Mouse (Mus musculus) forebrain, embryonic 13.5 days (tissue): ENCODE data around the gene Lamtor4. TPM values are rescaled to one million over a fixed set of nuclear protein-coding genes. Genes with fewer than 3 reads are reported as not detected.
A peak's percentile ranks its signal among the peaks of the same experiment; 100 is the strongest.

Experiments
- ATAC-seq: fragments of 200-750 bp; cut with Nextera tagmentation; 2 replicates; pipeline ENCODE4 v1.8.0; 2017
- H3K27ac ChIP-seq: fragments of 300-500 bp; sonication (generic); 2 replicates; pipeline ENCODE4 v1.5.1; 2015; ENCODE audit warnings: inconsistent platforms, mild to moderate bottlenecking, moderate library complexity
- H3K27me3 ChIP-seq: fragments of 300-500 bp; sonication (generic); 2 replicates; pipeline ENCODE4 v1.6.1; 2015; ENCODE audit warnings: mild to moderate bottlenecking, inconsistent platforms
- H3K36me3 ChIP-seq: fragments of 300-500 bp; sonication (generic); 2 replicates; pipeline ENCODE4 v1.6.1; 2015; ENCODE audit warnings: mild to moderate bottlenecking, inconsistent platforms; ENCODE audit not compliant: poor library complexity, severe bottlenecking
- H3K4me1 ChIP-seq: fragments of 300-500 bp; sonication (generic); 2 replicates; pipeline ENCODE4 v1.6.1; 2015; ENCODE audit warnings: inconsistent platforms
- H3K4me2 ChIP-seq: fragments of 300-500 bp; sonication (generic); 2 replicates; pipeline ENCODE4 v1.6.1; 2015; ENCODE audit warnings: inconsistent platforms, mild to moderate bottlenecking, moderate library complexity
- H3K4me3 ChIP-seq: fragments of 300-500 bp; sonication (generic); 2 replicates; pipeline ENCODE4 v1.5.1; 2015; ENCODE audit warnings: mild to moderate bottlenecking, inconsistent platforms
- H3K9ac ChIP-seq: fragments of 300-500 bp; sonication (generic); 2 replicates; pipeline ENCODE4 v1.6.1; 2015; ENCODE audit warnings: mild to moderate bottlenecking, inconsistent platforms
- H3K9me3 ChIP-seq: fragments of 300-500 bp; sonication (generic); replicated peaks from 2 replicates; pipeline ENCODE4 v1.6.1; 2016; ENCODE audit warnings: inconsistent platforms
- WGBS: fragments of 180-500 bp; shearing (Covaris S2); methylation state at CpG from one replicate; pipeline ENCODE4 v1.1.7; 2015; 5-methylcytosine and 5-hydroxymethylcytosine counted together
- polyA plus RNA-seq: library from polyadenylated mRNA; unstranded; fragments of >200 nt; fragmentation: Nextera tagmentation; extraction: Ambion mirVana; gene quantifications from 2 replicates; pipeline ENCODE4 v1.2.1, GENCODE M21; 2015

The Lamtor4 gene
- polyA plus RNA-seq, 1 experiment from 2014 or later = 67.4 TPM

DNA sequence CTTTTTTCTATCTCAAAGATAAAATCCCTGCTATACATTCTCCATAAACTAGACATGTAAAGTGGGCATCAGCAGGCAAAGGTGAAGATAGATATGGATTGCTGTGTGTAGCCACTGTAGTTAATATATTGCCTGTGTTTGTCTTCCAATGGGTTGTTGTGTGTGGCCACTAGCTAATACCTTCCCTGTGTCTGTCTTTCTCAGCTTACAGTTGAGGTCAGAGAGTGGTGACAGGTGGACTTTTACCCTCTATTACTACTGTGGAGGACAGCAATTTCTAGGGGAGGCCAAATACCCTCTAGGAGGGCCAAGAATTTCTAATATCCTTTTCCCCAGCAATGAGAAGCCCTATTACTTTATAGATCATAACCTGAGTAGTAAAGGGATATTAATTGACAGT is 21.1 kb upstream of the Lamtor4 start:
- no peak overlapping the region for H3K4me2 ChIP-seq
- no peaks in the 10 kb centered on the region for H3K36me3 ChIP-seq
- no peaks in the 10 kb centered on the region for H3K9me3 ChIP-seq
- H3K9ac ChIP-seq = no peak overlapping the region
- ATAC-seq = no peak
- no peaks in the 10 kb centered on the region for H3K4me1 ChIP-seq
- no peaks in the 10 kb centered on the region for H3K27me3 ChIP-seq
- no peak overlapping the region for H3K27ac ChIP-seq
- no peak overlapping the region for H3K4me3 ChIP-seq

DNA sequence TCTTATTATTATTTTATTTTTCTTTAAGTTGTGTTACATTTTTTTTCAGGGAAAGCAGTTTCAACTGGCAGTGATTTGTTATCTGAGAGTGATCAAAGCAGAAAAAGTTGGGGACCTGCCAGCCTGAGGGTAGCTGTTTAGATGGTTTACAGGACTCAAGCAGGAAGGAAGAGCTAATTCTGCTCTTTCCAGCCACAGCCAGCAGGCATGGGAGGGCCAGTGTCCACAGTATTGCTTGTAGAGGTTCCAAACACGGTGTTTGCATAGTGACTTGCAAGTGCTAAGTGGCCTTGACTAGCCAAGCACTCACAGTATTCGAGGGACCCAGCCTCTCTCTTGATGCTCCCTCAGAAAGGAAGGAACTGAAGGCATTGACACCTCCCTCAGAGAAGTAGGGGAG is 13.8 kb upstream of the Lamtor4 start:
- Histone ChIP-seq H3K4me3 (no peak overlapping the region), H3K27me3 (no peaks in the 10 kb centered on the region), H3K4me2 (no peak overlapping the region), H3K36me3 (no peaks in the 10 kb centered on the region), H3K27ac (no peak overlapping the region), H3K4me1 (no peaks in the 10 kb centered on the region), H3K9me3 (no peaks in the 10 kb centered on the region), H3K9ac (no peak overlapping the region)
- WGBS = 53% methylated on average over 2 of the region's 2 CpGs
- ATAC-seq = no peak

GRCm38 (mm10) chr5:138251144-138251543 is 4.1 kb upstream of the Lamtor4 start:
- ATAC-seq = no peak
- 84% methylated on average over 12 of the region's 12 CpGs for WGBS
- H3K36me3 ChIP-seq = no peaks in the 10 kb centered on the region
- H3K9ac ChIP-seq = no peak overlapping the region
- no peak overlapping the region for H3K4me3 ChIP-seq
- H3K27me3 ChIP-seq = no peaks in the 10 kb centered on the region
- peaks cover 9% of the 10 kb centered on the region for H3K4me1 ChIP-seq
- H3K4me2 ChIP-seq = no peak overlapping the region
- no peak overlapping the region for H3K27ac ChIP-seq
- H3K9me3 ChIP-seq = no peaks in the 10 kb centered on the region

GRCm38 (mm10) chr5:138253061-138253460 is 2.2 kb upstream of the Lamtor4 start:
- H3K36me3 ChIP-seq = peaks cover 5% of the 10 kb centered on the region
- ATAC-seq = no peak
- H3K27ac ChIP-seq = no peak overlapping the region
- H3K4me1 ChIP-seq = peaks cover 14% of the 10 kb centered on the region
- no peak overlapping the region for H3K9ac ChIP-seq
- no peak overlapping the region for H3K4me3 ChIP-seq
- H3K9me3 ChIP-seq = no peaks in the 10 kb centered on the region
- 86% methylated on average over 3 of the region's 3 CpGs for WGBS
- H3K27me3 ChIP-seq = no peaks in the 10 kb centered on the region
- no peak overlapping the region for H3K4me2 ChIP-seq

DNA sequence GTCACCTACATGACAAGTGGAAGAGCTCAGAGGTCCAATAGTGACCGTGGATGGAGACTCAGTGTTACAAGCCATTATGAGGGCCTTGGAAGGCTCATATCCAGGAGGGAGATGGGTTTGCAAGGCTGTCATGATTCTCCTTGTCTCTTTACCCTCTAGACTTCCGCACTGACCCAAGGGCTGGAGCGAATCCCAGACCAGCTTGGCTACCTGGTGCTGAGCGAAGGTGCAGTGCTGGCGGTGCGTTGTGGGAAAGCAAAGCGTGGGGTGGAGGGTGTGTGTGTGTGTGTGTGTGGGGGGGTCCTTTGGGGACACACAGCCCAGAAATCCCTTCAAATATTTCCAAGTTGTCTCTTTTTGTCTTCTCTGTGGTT is 799 bp downstream of the Lamtor4 start:
- H3K27ac ChIP-seq = peak overlapping the region; percentile 79
- H3K9me3 ChIP-seq = no peaks in the 10 kb centered on the region
- peaks cover 35% of the 10 kb centered on the region for H3K36me3 ChIP-seq
- H3K27me3 ChIP-seq = no peaks in the 10 kb centered on the region
- peak overlapping the region; percentile 78 for H3K9ac ChIP-seq
- peak overlapping the region; percentile 68 for H3K4me3 ChIP-seq
- H3K4me1 ChIP-seq = peaks cover 14% of the 10 kb centered on the region
- peak overlapping the region; percentile 80 for H3K4me2 ChIP-seq
- WGBS = 21% methylated on average over 7 of the region's 7 CpGs
- ATAC-seq = peak; percentile 7; the same call in 1 of the 2 replicates

GRCm38 (mm10) chr5:138256966-138257584 is 1.8 kb downstream of the Lamtor4 start:
- no peak overlapping the region for H3K9ac ChIP-seq
- no peak overlapping the region for H3K4me3 ChIP-seq
- WGBS = 88% methylated on average over 10 of the region's 10 CpGs
- peaks cover 16% of the 10 kb centered on the region for H3K4me1 ChIP-seq
- no peaks in the 10 kb centered on the region for H3K27me3 ChIP-seq
- peak overlapping the region; percentile 80; the same call in 1 of the 2 replicates for H3K4me2 ChIP-seq
- peaks cover 45% of the 10 kb centered on the region for H3K36me3 ChIP-seq
- no peak overlapping the region for H3K27ac ChIP-seq
- no peak for ATAC-seq
- H3K9me3 ChIP-seq = no peaks in the 10 kb centered on the region

GRCm38 (mm10) chr5:138257585-138257978 is 2.3 kb downstream of the Lamtor4 start:
- Histone ChIP-seq H3K27me3 (no peaks in the 10 kb centered on the region), H3K36me3 (peaks cover 50% of the 10 kb centered on the region), H3K4me1 (peaks cover 21% of the 10 kb centered on the region), H3K4me3 (no peak overlapping the region), H3K9ac (no peak overlapping the region), H3K27ac (no peak overlapping the region), H3K9me3 (no peaks in the 10 kb centered on the region), H3K4me2 (no peak overlapping the region)
- WGBS = 95% methylated on average over 4 of the region's 4 CpGs
- ATAC-seq = no peak

DNA sequence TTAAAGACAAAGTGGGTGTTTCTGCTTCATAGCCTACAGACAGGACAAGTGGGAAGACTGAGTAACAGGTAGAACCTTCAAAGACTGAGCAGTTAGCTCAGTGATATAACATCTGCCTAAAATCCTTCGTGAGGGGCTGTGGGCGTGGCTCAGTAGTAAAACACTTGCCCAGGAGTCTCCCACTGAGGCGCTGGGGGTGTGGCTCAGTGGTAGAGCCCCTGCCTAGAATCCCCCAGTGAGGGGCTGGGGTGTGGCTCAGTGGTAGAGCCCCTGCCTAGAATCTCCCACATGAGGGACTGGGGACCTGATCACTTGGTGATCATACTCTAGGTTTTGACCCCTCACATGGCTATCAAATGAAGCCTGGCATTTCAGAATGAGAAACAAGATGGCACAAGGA is 2.8 kb downstream of the Lamtor4 start:
- peaks cover 26% of the 10 kb centered on the region for H3K4me1 ChIP-seq
- H3K27me3 ChIP-seq = no peaks in the 10 kb centered on the region
- no peak overlapping the region for H3K4me2 ChIP-seq
- H3K36me3 ChIP-seq = peaks cover 50% of the 10 kb centered on the region
- H3K27ac ChIP-seq = no peak overlapping the region
- no peak overlapping the region for H3K9ac ChIP-seq
- H3K4me3 ChIP-seq = no peak overlapping the region
- 90% methylated on average over 3 of the region's 3 CpGs for WGBS
- no peaks in the 10 kb centered on the region for H3K9me3 ChIP-seq
- no peak for ATAC-seq

- H3K36me3 ChIP-seq = peaks cover 50% of the 10 kb centered on the region
- H3K27me3 ChIP-seq = no peaks in the 10 kb centered on the region
- no peak for ATAC-seq
- WGBS = 91% methylated on average over 6 of the region's 6 CpGs
- no peaks in the 10 kb centered on the region for H3K9me3 ChIP-seq
- H3K4me3 ChIP-seq = no peak overlapping the region
- peaks cover 29% of the 10 kb centered on the region for H3K4me1 ChIP-seq
- H3K4me2 ChIP-seq = no peak overlapping the region
- no peak overlapping the region for H3K9ac ChIP-seq
- H3K27ac ChIP-seq = no peak overlapping the region
Measured at GRCm38 (mm10) chr5:138258542-138258941, 3.3 kb downstream of the Lamtor4 start.

DNA sequence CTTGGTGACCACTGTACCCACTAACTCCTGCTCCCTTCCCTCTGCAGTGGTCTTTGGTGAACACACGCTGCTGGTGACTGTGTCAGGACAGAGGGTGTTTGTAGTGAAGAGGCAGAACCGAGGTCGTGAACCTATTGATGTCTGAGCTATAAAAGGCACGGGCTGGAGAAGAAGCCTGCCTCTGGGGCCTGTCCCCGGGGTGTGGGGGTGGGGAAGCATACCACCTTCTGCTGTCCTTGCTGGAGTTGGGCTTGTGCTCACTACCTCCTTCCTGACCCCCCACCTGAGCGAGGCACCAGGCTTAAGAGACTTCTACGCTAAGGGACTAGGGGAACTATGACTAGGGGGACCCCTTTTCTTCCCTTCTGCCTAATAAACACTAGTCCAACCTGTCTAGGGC is 3.7 kb downstream of the Lamtor4 start:
- no peak overlapping the region for H3K4me3 ChIP-seq
- no peaks in the 10 kb centered on the region for H3K27me3 ChIP-seq
- H3K36me3 ChIP-seq = peaks cover 50% of the 10 kb centered on the region
- ATAC-seq = no peak
- peaks cover 29% of the 10 kb centered on the region for H3K4me1 ChIP-seq
- 82% methylated on average over 7 of the region's 7 CpGs for WGBS
- no peak overlapping the region for H3K4me2 ChIP-seq
- H3K9ac ChIP-seq = no peak overlapping the region
- H3K27ac ChIP-seq = no peak overlapping the region
- no peaks in the 10 kb centered on the region for H3K9me3 ChIP-seq

GRCm38 (mm10) chr5:138260051-138260450 is 4.8 kb downstream of the Lamtor4 start:
- 86% methylated on average over 10 of the region's 10 CpGs for WGBS
- Histone ChIP-seq H3K4me2 (no peak overlapping the region), H3K9ac (no peak overlapping the region), H3K36me3 (peaks cover 50% of the 10 kb centered on the region), H3K4me1 (peaks cover 35% of the 10 kb centered on the region), H3K9me3 (no peaks in the 10 kb centered on the region), H3K27ac (no peak overlapping the region), H3K4me3 (no peak overlapping the region), H3K27me3 (no peaks in the 10 kb centered on the region)
- no peak for ATAC-seq

GRCm38 (mm10) chr5:138260834-138261233 is 5.6 kb downstream of the Lamtor4 start:
- H3K9ac ChIP-seq = 0 out of 2 replicates have a peak overlapping the region, but pooled peaks have one; percentile 30
- H3K4me3 ChIP-seq = no peak overlapping the region
- peaks cover 35% of the 10 kb centered on the region for H3K4me1 ChIP-seq
- peaks cover 54% of the 10 kb centered on the region for H3K36me3 ChIP-seq
- no peak overlapping the region for H3K27ac ChIP-seq
- no peak overlapping the region for H3K4me2 ChIP-seq
- no peaks in the 10 kb centered on the region for H3K9me3 ChIP-seq
- 93% methylated on average over 11 of the region's 11 CpGs for WGBS
- H3K27me3 ChIP-seq = no peaks in the 10 kb centered on the region
- no peak for ATAC-seq

DNA sequence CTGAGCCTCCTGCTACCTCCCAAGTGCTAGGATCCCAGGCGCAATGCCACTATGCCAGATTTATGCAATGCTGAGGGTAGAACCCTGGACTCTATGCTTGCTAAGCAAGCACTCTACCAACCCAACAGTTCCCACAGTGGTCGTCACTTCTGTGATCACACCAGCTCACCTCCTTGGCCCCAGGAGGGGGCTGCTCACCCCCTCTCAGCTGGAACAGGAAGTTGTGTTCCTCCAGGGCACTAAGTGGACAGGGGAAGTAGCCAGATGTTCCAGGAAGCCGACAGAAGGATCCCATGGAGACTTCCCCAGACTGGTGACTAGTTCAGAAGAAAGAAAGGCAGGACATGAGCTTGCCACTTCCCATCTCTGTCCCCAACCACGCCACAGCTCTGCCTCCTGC is 6.7 kb downstream of the Lamtor4 start:
- 0 out of 2 replicates have a peak overlapping the region, but pooled peaks have one; percentile 89 for H3K9ac ChIP-seq
- peaks cover 27% of the 10 kb centered on the region for H3K4me1 ChIP-seq
- 86% methylated on average over 4 of the region's 4 CpGs for WGBS
- H3K9me3 ChIP-seq = no peaks in the 10 kb centered on the region
- no peak overlapping the region for H3K27ac ChIP-seq
- H3K27me3 ChIP-seq = no peaks in the 10 kb centered on the region
- peak overlapping the region; percentile 97; the same call in 1 of the 2 replicates for H3K4me2 ChIP-seq
- peaks cover 64% of the 10 kb centered on the region for H3K36me3 ChIP-seq
- ATAC-seq = no peak
- H3K4me3 ChIP-seq = no peak overlapping the region
